Mouse (Mus musculus) skeletal muscle tissue, adult 2 months (tissue): Measurements from ENCODE around the gene Pfkfb2.

Experiments
- DNase-seq: peaks from one replicate; pipeline ENCODE4 v3.0.0-alpha.2; 2012; ENCODE audit warnings: low read depth, low spot score

The Pfkfb2 gene

GRCm38 (mm10) chr1:130737916-130738315 lies 8.9 kb upstream of the Pfkfb2 start:
- DNase-seq = no peak

- no peak for DNase-seq
Measured at GRCm38 (mm10) chr1:130737411-130737881, 8.4 kb upstream of the Pfkfb2 start.

GRCm38 (mm10) chr1:130734852-130735251 lies 5.8 kb upstream of the Pfkfb2 start:
- no peak for DNase-seq

GRCm38 (mm10) chr1:130734452-130734851 lies 5.4 kb upstream of the Pfkfb2 start:
- no peak for DNase-seq

GRCm38 (mm10) chr1:130733671-130734070 lies 4.6 kb upstream of the Pfkfb2 start:
- DNase-seq = no peak

- no peak for DNase-seq
Measured at GRCm38 (mm10) chr1:130732706-130733658, 3.9 kb upstream of the Pfkfb2 start.

GRCm38 (mm10) chr1:130731741-130732337 lies 2.8 kb upstream of the Pfkfb2 start, which contains the start of gene AA986860:
TSS of gene AA986860 (plus strand) at chr1:130731976.
- no peak for DNase-seq

- DNase-seq = no peak
Measured at GRCm38 (mm10) chr1:130728708-130729107, 345 bp downstream of the Pfkfb2 start.

GRCm38 (mm10) chr1:130728070-130728469 lies 983 bp downstream of the Pfkfb2 start:
- no peak for DNase-seq

GRCm38 (mm10) chr1:130726396-130726795 lies 2.7 kb downstream of the Pfkfb2 start:
- no peak for DNase-seq

GRCm38 (mm10) chr1:130724206-130724605 lies 4.8 kb downstream of the Pfkfb2 start:
- no peak for DNase-seq

- peak; percentile 93 for DNase-seq
Measured at GRCm38 (mm10) chr1:130717291-130717871, 11.7 kb downstream of the Pfkfb2 start, which contains the start of gene Yod1. TSS of gene Yod1 (plus strand) at chr1:130717327.

- peak; percentile 4 for DNase-seq
Measured at GRCm38 (mm10) chr1:130716513-130717290, 12.4 kb downstream of the Pfkfb2 start.

GRCm38 (mm10) chr1:130716218-130716512 lies 12.9 kb downstream of the Pfkfb2 start:
- no peak for DNase-seq

- peak; percentile 95 for DNase-seq
Measured at GRCm38 (mm10) chr1:130715561-130716217, 13.4 kb downstream of the Pfkfb2 start, which contains the start of gene Gm29427. TSS of gene Gm29427 (minus strand) at chr1:130715799.

GRCm38 (mm10) chr1:130714046-130714445 lies 15.0 kb downstream of the Pfkfb2 start:
- DNase-seq = no peak

- DNase-seq = no peak
Measured at GRCm38 (mm10) chr1:130710283-130711080, 18.6 kb downstream of the Pfkfb2 start.

GRCm38 (mm10) chr1:130703613-130704012 lies 25.4 kb downstream of the Pfkfb2 start:
- DNase-seq = no peak

GRCm38 (mm10) chr1:130701976-130702375 lies 27.1 kb downstream of the Pfkfb2 start:
- DNase-seq = no peak
